Mouse (Mus musculus): ENCODE measurements around the gene Extl1.
"Not testable (repeated sequence)": the region's sequence is repeated elsewhere in the genome, so short reads cannot be mapped to it uniquely, and the experiment has no call there.

The Extl1 gene

DNA sequence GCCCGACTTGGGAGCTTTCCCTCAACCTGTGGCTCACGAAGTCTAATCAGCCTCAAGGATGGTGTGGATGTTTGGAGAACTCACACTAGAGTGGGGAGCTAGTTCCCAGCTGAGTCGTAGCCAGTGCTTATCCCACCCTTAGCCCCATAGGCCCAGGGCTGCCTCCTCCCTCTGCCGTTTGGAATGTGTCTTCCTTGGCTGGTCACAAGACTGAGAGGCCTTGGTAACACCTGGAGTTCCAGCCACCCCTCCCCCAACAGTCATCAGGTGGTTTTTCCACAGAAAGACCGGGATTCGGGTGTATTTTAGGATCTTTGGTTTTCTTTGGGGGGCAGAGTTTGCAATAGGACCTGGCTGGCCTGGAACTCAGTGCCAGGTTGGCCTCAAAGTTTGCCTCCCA lies 33.0 kb downstream of the Extl1 start:
- no peak for DNase-seq (ENCODE audit: low spot score)

DNA sequence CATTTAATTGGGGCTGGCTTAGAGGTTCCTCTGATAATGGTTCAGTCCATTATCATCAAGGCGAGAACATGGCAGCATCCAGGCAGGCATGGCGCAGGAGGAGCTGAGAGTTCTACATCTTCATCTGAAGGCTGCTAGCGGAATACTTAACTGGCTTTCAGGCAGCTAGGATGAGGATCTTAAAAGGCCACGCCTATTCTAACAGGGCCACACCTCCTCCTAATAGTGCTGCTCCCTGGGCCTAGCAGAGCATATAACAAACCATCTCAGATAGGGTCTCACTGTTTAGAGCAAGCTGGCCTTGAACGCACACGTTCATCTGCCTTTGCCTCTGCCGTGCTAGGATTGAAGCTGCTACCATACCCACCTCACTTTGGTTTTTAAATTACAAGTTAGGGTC lies 33.8 kb downstream of the Extl1 start:
- no peak for DNase-seq (ENCODE audit: low spot score)

DNA sequence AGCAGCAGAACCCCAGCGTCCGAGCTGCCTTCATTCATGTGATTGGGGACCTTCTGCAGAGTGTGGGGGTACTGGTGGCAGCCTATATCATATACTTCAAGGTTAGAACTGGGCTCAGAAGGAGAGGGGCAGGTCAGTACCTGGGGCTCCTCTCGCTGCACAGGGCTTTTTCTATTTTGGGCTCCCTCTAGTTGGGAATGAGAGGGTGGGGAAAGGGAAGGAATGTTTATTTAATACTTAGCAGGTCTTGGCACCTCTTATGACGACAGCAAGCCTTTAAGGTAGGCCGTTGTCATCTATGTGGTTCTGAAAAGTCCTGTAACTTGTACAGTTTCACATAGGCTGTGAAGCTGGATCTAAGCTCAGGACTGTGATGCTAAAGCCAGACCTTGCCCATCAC lies 35.1 kb downstream of the Extl1 start:
- DNase-seq (ENCODE audit: low spot score) = no peak

DNA sequence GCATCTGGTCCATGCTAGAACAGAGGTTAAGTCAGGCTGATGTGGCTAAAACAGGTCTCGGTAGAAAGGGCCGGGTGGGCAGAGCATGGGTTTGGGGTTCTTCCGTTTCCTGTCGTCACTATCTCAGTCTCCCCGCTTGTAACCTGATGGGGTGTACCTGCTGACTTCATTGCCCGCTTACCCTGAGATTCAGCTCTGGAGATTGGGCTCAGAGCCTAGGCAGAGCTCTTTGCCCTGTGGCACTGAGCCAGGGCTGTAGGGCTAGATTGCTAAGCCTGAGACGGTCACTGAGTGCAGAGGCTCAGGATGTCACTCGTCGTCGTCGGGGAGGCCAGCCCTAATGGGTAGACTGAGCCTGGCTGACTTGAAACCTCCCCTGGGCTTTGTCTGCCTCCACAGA lies 35.6 kb downstream of the Extl1 start:
- DNase-seq (ENCODE audit: low spot score) = no peak

DNA sequence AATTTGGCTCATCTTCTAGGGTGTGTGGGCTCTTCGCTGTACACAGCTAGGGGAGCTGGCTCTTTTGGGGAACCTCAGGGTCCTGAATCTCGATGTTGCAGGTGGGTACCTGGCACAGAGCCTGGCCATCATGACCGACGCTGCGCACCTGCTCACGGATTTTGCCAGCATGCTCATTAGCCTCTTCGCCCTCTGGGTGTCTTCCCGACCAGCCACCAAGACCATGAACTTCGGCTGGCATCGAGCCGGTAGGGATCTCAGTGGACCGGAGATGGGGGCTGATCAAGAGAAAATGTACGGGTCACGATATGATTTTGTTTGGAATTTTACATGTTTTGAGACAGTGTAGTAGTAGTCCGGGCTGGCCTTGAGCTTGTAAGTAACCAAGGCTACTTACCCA lies 37.8 kb downstream of the Extl1 start:
- no peak for DNase-seq (ENCODE audit: low spot score)

DNA sequence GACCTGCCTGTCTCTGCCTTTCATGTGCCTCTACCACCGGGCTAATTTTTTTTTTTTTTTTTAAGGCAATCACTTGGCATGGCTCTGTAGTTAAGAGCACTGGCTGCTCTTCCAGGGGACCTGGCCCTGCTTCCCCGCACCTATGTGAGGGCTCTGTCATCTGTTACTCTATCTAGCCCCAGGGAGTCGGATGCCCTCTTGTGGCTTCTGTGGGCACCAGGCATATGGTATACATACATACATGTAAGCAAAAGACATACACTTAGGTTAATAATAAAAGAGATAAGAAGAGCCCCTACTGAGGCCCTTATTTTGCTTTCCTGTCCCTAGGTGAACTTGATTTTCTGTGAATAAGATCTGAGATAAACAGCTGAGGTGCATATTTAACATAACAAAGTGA lies 39.0 kb downstream of the Extl1 start:
- DNase-seq (ENCODE audit: low spot score) = no peak

DNA sequence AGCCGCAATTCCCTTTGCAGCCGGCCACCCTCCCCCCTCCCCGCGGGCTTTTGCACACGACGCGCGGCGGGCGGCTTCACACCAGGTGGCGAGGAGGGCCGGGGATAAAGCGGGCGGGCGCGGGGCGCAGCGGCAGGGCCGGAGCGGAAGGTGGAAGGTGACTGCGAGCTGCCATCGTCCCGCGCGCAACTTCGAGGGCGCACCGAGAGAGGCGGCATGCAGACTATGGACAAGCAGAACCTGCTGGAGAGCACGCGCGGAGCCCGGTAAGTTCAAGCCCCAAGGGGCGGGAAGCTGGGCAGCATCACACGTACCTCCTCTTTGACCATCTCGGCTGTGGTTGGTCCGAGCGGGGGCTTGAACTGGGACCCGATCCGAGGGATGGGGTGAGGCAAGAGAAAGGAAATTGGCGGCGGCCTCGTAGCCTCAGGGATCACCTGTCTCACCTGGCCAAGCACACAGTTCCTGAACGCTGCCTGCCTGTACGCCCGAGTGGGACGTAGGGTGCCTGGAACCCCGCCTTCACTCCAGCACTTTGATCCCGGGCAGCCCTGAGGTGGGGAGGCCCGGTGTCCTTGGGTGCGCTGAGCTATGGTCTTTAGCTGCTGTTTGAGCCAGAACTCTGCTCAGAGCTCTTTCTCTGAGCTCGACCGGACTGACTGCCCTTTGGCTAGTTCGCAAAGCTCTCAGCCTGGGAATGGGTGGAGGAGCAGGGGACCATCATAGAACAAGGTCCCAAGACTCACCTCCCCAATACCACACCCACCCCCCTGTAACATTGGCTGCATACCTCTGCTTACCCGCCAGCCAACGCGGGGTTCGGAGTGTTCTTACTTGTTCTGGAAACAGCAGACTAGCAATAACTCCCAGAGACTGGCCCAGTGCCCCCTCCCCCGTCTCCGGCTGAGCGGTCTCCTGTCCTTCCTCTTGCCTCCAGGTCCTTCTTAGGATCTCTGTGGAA lies 40.3 kb downstream of the Extl1 start, which contains the start of gene Slc30a2:
Gene Slc30a2, plus strand, starts transcription at position 111 of the 961 bp plus-strand sequence.
- DNase-seq (ENCODE audit: low spot score) = no peak

DNA sequence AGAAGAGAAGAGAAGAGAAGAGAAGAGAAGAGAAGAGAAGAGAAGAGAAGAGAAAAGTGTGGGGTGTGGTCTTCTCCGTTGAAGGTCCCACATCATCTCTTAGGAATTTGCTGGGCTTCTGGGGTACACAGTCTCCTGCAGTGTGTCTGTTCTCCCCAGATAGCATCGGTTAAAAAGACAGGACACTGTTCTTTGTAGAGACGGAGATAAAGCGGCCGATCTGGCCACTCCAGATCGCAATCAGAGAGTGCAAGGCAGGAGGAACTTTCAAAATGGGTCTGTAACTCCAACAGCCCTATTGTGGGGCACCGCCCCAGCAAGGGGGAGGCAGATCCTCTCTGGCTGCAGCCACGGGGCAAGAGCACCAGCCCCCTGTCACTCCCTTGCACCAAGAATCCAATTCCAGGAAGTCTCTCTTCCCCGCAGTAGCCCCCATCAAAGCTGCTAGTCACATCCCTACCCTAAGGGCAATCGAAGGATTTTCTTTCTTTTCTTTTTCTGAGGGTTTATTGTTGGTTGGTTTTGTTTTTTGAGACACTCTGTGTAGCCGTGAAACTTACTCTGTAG lies 41.4 kb downstream of the Extl1 start:
- DNase-seq (ENCODE audit: low spot score) = no peak

DNA sequence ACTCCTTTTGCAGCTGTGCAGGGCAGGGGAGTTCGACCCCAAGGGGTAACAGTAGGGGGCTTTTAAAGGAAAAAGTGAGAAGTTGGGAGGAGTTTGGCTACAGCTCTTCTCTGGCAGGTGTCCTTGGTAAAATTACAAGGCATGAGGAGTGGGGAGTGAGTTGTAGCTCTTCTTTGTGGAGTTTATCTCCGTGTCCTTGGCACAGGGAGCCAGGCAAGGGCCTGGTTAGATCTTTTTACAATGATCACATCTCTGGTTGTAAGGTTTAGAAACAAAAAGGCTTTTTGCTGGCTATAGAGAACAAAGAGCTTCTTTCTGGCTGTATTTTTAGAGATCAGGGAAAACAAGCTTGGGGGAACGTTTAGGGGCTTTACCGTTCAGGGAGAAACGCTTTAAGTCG lies 42.4 kb downstream of the Extl1 start:
- not testable (repeated sequence) for DNase-seq (ENCODE audit: low spot score)

DNA sequence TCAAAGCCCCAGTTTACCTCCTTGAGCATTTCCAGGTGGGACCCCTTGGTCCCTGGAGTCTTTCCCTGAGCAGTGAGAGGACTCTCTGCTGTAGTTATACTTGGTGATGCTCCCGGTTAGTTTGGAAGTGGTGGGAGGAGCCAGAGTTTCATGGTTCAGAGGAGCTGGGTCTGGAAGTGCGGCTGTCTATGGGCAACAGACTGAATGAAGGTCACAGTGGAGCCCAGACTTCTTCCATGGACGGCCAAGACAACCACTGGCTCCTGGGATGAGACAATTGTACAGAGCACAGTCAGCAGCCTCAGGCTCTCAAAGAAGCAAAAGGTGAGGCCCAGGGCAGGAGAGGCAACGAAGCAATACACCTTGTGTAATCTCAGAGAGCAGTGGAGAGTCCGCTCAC lies 53.4 kb downstream of the Extl1 start:
- no peak for DNase-seq (ENCODE audit: low spot score)

DNA sequence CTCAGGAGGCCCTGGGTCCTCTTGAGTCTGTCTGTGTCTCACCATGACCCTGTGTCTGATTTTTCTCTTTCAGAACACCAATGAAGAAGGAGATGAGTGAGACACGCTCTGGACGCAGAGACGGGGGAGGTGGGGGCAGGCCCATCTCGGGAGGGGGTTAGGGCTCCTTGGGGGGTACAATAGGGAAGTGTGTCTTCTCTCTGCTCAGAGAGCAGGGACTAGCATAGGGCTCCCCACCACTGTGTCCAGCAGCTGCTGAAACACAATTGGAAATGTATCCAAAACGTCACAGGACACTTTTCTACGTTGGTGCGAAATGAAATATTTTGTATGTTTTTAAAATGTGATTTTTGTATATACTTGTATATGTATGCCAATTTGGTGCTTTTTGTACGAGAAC lies 54.8 kb downstream of the Extl1 start:
- no peak for DNase-seq (ENCODE audit: low spot score)

DNA sequence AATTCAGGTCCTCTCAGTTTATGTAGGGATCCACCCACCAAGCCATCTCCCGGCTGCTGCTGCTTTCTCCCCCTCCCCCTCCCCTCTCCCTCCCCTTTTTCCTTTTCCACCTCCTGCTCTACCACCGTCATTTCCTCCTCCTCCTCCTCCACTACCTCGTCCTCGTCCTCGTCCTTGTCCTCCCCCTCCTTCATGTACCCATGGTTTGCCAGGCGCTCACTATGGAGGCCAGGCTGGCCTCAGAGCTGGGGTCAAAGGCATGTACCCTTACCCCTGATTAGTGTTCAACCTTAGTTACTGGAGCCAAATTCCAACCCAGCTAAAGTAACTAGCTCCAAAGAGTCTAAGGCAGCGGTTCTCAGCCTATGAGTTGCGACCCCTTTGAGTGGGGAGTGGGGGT lies 55.5 kb downstream of the Extl1 start:
- no peak for DNase-seq (ENCODE audit: low spot score)

DNA sequence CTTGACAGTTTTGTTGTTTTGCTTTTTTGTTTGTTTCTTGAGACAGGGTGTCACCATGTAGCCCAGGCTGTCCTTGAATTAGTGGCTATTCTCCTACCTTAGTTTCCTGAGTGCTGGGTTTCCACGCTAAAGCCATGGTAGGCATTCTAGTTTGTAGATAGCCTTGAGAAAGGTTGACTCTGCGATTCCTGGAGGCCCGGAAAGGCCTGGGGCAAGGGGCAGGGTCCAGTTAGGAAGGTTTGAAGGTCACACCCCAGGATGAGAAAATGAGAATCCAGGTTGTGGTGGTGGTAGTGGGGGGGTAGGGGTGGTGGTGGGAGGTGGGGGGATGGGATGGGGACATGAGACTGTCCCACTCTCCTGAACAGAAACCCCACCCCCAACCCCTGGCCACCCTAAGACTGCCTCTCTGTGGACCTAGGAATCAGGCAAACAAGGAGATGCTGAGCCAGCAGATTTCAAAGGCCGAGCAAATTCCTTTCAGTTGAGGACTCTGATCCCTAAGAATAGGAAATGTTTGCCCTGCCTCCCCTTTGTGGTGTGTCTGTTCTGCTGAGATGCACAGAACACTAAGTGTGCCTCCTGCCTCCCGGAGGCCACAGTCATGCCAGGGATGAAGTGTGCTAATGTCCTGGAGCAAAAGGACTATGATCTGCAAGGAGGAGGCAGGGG lies 56.7 kb downstream of the Extl1 start:
- no peak for DNase-seq (ENCODE audit: low spot score)

DNA sequence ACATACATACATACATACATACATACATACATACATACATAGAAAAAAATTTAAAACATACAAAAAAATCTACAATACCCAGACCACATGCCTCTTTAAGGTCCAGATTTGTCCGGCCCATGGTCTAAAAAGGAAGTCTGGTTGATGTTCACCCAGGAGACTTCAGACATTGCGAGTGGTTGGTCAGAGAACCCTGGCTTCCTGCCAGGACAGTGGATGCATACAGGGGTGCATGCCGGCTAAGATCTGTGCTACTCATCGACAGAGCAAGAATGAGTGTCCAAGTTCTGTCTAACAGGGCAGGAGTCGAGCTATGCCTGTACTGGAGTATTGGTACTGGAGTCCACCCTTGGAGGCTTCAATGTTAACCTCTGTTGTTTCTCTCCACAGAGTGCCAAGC lies 59.0 kb downstream of the Extl1 start:
- DNase-seq (ENCODE audit: low spot score) = no peak

DNA sequence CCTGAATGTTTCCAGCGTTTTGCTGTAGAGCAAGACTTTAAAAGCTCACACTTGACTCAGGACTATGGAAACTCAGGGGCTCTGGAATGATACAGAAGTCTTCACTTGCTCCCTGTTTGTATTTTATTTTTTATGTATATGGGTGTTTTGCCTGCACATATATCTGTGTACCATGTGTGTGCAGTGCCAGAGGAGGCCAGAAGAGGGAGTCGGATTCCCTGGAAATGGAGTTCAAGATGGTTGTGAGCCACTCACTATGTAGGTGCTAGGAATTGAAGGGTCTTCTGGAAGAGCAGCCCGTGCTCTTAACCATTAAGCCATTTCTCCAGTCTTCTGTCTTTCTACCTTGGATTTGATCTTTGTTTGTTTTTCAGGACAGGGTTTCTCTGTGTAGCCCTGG lies 62.1 kb downstream of the Extl1 start:
- no peak for DNase-seq (ENCODE audit: low spot score)

DNA sequence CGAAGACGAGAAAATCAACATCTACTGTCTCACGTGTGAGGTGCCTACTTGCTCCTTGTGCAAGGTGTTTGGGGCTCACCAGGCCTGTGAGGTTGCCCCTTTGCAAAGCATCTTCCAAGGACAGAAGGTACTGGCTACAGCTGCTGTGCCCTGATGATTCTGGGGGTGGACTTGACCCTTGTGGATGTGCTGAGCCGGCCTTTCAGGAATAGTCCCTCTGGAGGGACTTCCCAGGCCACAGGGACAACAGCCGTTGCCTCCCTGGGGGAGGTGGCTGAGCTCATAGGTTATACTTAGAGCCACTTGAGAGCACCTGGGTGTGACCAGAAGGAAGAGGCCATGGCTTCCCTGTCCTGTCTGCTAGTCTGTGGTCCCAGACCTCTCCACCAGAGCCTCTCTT lies 64.0 kb downstream of the Extl1 start:
- DNase-seq (ENCODE audit: low spot score) = no peak

DNA sequence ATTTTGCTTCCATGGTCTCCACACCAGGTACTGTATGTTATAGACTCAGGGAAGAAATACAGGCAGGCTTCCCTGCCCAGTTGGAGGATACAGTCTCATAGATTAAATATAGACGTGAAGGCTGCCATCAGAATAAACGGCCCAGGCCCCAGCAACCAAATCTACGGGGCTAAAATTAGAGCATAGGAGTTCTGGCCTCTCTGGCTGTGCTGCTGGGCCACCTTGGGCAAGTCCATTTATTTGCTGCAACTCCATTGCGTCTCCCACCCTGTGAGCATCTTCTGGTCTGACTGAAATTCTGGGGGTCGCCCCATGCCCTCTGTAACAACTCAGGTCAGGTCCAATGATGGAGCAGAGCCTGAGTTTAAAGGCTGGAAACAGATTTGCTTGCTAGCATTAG lies 64.6 kb downstream of the Extl1 start:
- no peak for DNase-seq (ENCODE audit: low spot score)

DNA sequence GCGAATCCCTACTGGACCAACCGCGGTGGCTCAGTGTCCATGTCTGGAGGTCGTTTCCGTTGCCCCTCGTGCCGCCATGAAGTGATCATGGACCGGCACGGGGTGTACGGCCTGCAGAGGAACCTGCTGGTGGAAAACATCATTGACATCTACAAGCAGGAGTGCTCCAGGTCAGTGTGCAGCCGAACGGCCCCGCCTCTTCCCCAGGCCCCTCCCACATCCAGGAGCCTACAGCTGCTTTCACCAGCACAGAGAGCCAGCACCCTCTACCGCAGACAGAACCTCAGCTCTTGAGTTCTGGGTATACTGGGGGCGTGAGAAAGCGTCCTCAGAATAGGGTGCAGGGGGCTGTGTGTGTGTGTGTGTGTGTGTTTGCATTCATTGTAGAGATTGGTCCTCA lies 67.3 kb downstream of the Extl1 start:
- DNase-seq (ENCODE audit: low spot score) = no peak

DNA sequence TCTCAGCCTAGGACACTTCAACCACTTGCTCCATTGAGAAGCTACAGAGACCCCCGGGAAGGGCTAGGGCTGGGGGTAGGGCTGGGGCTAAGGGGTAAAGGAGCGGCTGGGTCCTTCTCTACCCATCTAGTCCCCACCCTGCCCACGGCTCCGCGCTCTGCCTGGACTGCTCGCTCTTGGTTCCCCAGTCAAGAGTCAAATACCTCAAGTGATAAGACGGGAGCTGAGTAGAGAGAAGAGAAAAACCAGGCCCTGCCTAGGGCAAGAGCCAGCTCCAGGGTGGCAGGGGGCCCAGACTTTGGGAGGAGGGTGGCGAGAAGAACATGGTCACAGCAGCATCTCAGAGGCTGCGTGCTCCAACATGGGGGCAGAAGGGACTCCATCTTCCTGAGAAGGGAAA lies 68.2 kb downstream of the Extl1 start:
- no peak for DNase-seq (ENCODE audit: low spot score)

DNA sequence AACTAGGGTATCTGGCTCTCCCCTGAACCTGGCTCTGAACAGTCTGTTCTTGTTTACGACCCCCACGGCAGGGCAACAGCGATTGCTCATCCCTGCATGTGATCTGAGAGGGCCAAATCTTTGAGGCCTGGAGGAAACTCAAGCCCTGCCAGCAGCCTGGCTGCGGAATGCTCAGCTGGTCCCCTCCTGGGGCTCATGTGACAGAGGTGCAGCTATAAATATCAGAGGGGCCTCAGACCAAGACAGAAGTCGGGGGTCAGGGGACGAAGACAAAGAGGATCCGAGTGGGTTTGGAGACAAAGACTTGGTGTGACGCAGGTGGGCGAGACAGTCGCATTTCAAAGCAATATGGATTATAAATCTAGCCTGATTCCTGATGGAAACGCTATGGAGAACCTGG lies 68.8 kb downstream of the Extl1 start, which contains the start of gene Trim63:
Gene Trim63, plus strand, starts transcription at position 245 of the 400 bp plus-strand sequence.
- DNase-seq (ENCODE audit: low spot score) = no peak

DNA sequence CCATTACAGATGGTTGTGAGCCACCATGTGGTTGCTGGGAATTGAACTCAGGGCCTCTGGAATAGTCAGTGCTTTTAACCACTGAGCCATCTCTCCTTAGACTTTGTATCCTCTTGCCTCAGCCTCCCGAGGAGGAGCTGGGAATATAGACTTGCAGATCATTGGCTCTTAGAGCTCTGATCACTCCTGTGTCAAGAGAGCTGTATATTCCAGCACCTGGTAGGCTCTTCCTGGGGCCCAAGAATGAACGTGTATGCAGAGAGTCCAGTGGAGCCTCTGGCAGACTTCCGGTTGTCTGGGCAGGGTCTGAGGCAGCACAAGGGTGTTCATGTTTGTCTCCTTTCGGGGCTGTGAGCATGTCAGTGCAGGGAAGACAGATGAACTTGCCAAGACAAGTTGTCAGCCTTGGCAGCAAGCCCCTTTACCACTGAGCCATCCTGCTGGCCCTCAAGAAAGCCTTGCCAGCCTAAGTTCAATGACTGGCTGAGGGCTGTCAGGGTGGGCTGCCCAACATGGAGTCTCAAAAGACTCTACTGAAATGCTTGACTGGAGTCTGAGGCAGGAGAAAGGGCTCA lies 69.5 kb downstream of the Extl1 start:
- no peak for DNase-seq (ENCODE audit: low spot score)

DNA sequence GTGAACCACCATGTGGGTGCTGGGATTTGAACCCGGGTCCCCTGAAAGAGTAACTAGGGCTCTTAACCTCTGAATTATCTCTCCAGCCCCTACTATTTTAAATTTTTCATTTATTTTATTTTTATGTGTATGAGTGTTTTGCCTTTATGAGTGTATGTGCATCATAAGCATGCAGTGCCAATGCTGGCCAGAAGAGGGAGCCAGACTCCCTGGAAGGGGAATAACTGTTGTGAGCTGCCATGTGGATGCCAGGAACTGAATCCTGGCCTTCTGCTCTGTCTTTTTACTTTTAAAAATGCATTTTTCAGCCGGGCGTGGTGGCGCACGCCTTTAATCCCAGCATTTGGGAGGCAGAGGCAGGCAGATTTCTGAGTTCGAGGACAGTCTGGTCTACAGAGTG lies 70.7 kb downstream of the Extl1 start:
- no peak for DNase-seq (ENCODE audit: low spot score)

DNA sequence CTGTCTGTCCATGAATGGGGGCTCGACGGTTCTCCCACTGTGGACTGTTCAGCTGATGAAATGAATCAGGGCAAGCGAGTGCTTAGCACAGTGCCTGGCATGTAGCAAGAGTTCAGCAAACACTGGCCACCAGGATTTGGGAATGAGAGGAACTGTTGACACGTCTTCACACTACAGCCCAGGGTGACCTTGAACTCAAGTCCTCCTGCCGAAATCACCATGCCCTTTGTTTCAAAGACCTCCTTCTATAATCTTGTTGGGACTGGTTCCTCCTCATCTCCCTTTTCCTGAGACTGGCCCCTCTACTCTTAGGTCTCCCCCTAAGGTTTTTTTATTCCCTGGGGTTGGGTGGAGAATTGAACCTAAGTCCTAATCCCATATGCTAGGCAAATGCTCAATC lies 71.3 kb downstream of the Extl1 start:
- DNase-seq (ENCODE audit: low spot score) = no peak

Measured in c-Kit-positive CD71-positive TER-119-positive erythroid progenitor cells, embryonic 14.5 days (primary cell).